Mouse (Mus musculus) liver, adult 2 months (tissue): Measurements from ENCODE around the gene Miip.

Experiments
- CTCF ChIP-seq: fragments of 200-500 bp; IDR thresholded peaks from 2 replicates; pipeline ENCODE4 v1.5.1; 2011; ENCODE audit warnings: low read depth, low read length, control low read depth
- POLR2A ChIP-seq: fragments of 200-500 bp; IDR thresholded peaks from 2 replicates; pipeline ENCODE4 v1.6.1; 2011; ENCODE audit warnings: low read length, control low read depth; ENCODE audit not compliant: insufficient read depth; ENCODE audit errors: extremely low read depth

DNA sequence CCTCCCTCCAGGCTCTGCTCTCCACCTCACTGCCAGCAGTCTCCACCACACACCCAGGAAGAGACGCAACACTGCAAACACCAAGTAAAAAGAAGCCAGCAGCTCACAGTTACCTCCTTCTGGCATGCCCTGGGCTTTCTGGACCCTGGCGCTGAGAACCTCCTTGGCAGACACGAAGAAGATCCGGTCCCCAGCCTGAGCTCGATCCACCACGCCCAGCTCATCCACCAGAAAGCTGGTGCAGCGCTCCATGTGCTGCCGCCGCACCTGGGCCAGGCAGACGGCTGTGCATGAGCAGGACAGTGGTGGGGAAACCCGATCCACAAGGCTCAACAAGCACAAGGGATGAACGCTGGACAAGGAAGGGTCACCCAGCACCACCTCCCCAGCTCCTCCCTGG, 17.5 kb upstream of the Miip start:
- TF ChIP-seq CTCF (no peak), POLR2A (no peak)
